Mouse (Mus musculus): ENCODE results near the gene 4931409K22Rik.

DNA sequence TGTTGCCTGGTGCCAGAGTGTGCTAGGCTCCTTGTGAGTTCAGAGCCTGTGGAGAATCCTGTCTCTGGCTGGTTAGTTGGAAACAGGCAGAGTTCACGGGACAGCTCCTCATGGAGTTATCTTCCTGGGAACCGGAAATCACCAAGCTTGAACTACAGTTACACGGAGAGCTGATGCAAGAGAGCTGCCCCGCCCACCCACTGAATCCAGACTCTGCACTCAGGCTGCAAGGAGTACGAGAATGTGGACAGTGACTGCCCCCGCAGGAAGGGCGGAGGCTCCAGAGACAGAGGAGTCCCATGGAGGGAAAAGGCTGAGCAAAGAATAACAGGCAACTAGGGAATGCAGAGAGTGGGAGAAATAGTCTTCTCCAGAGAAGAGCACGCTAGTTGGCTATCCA is 44.3 kb downstream of the 4931409K22Rik start:
- TF ChIP-seq ETS1 (conservative IDR thresholded peaks at IDR 0.05; ENCODE audit: low read depth, low read length), result no peak
- no peak for TF ChIP-seq CTCF (conservative IDR thresholded peaks at IDR 0.05 in 1 of 2, IDR thresholded peaks at IDR 0.05 in 1 of 2; ENCODE audit: low read depth in 2 of 2, low read length in 2 of 2)
- TF ChIP-seq GABPA (IDR thresholded peaks at IDR 0.05; ENCODE audit: insufficient replicate concordance, low read depth, low read length), result no peak
- TF ChIP-seq JUND (conservative IDR thresholded peaks at IDR 0.05; ENCODE audit: low read depth, low read length), result no peak
- TF ChIP-seq CHD2 (IDR thresholded peaks at IDR 0.05; ENCODE audit: low read length), result no peak
- TF ChIP-seq UBTF (IDR thresholded peaks at IDR 0.05; ENCODE audit: low read depth, low read length), result no peak
- TF ChIP-seq RCOR1 (conservative IDR thresholded peaks at IDR 0.05; ENCODE audit: low read depth, low read length), result no peak
- no peak for TF ChIP-seq MAX (IDR thresholded peaks at IDR 0.05; ENCODE audit: low read length)
- no peak for TF ChIP-seq ZC3H11A (IDR thresholded peaks at IDR 0.05; ENCODE audit: low read depth, low read length)
- no peak for TF ChIP-seq SIN3A (IDR thresholded peaks at IDR 0.05; ENCODE audit: low read length)
- no peak for TF ChIP-seq USF1 (IDR thresholded peaks at IDR 0.05; ENCODE audit: low read depth, low read length)

Data from CH12.LX (cell line).